Mouse (Mus musculus) hindbrain, embryonic 13.5 days (tissue): ENCODE measurements around the gene Slc11a1. TPM values are rescaled to one million over a fixed set of nuclear protein-coding genes. Genes with fewer than 3 reads are reported as not detected.
"Not testable (repeated sequence)": the region's sequence is repeated elsewhere in the genome, so short reads cannot be mapped to it uniquely, and the experiment has no call there.

Experiments used
- ATAC-seq: fragments of 200-750 bp; cut with Nextera tagmentation; 2 replicates; pipeline ENCODE4 v1.8.0; 2017; ENCODE audit warnings: moderate TSS enrichment; ENCODE audit not compliant: low FRiP score
- H3K27ac ChIP-seq: fragments of 300-500 bp; sonication (generic); 2 replicates; pipeline ENCODE4 v1.5.1; 2015; ENCODE audit warnings: inconsistent platforms, mild to moderate bottlenecking, moderate library complexity
- H3K27me3 ChIP-seq: fragments of 300-500 bp; sonication (generic); 2 replicates; pipeline ENCODE4 v1.6.1; 2015; ENCODE audit warnings: mild to moderate bottlenecking, inconsistent platforms
- H3K36me3 ChIP-seq: fragments of 300-500 bp; sonication (generic); 2 replicates; pipeline ENCODE4 v1.6.1; 2015; ENCODE audit warnings: mild to moderate bottlenecking, inconsistent platforms
- H3K4me1 ChIP-seq: fragments of 300-500 bp; sonication (generic); replicated peaks from 2 replicates; pipeline ENCODE4 v1.6.1; 2015; ENCODE audit warnings: inconsistent platforms
- H3K4me2 ChIP-seq: fragments of 300-500 bp; sonication (generic); 2 replicates; pipeline ENCODE4 v1.6.1; 2015; ENCODE audit warnings: inconsistent platforms, mild to moderate bottlenecking, moderate library complexity
- H3K4me3 ChIP-seq: fragments of 300-500 bp; sonication (generic); 2 replicates; pipeline ENCODE4 v1.5.1; 2015; ENCODE audit warnings: mild to moderate bottlenecking, inconsistent platforms
- H3K9ac ChIP-seq: fragments of 300-500 bp; sonication (generic); 2 replicates; pipeline ENCODE4 v1.6.1; 2015; ENCODE audit warnings: mild to moderate bottlenecking, inconsistent platforms
- H3K9me3 ChIP-seq: fragments of 300-500 bp; sonication (generic); 2 replicates; pipeline ENCODE4 v1.6.1; 2016; ENCODE audit warnings: inconsistent platforms
- WGBS: fragments of 180-500 bp; shearing (Covaris S2); methylation state at CpG from one replicate; pipeline ENCODE4 v1.1.7; 2015; 5-methylcytosine and 5-hydroxymethylcytosine counted together
- polyA plus RNA-seq: library from polyadenylated mRNA; unstranded; fragments of >200 nt; fragmentation: Nextera tagmentation; extraction: Ambion mirVana; gene quantifications from 2 replicates; pipeline ENCODE4 v1.2.1, GENCODE M21; 2015

Gene Slc11a1
- 2.4 and 2.5 TPM in 2 replicates for polyA plus RNA-seq

DNA sequence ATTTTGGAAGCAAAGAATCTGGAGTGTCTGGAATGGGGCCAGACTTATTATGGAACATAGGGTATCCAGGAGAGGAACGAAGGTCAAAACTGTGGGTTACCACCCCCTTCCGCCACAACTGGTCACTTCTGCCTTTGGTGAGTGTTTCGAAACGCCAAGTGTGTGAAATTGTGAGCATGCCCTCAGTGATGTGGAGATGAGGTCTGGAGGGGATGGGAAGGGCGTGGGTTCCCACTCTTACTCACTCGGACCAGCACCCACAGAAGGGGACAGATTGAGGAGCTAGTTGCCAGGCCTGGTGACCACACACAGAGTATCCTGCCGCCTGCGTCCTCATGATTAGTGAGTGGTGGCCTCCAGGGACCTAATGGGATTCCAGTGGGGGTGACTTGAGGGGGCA, at the start of gene Slc11a1:
Slc11a1 (plus strand) TSS at position 216 of the 400 bp plus-strand sequence.
- no peaks in the 10 kb centered on the region for H3K36me3 ChIP-seq
- no peaks in the 10 kb centered on the region for H3K9me3 ChIP-seq
- no peaks in the 10 kb centered on the region; the same call in 1 of the 2 replicates for H3K4me1 ChIP-seq
- H3K27me3 ChIP-seq = 0 out of 2 replicates have a peak, but pooled peaks cover 3% of the 10 kb centered on the region
- ATAC-seq = no peak
- no peak within 1 kb of the TSS for H3K4me3 ChIP-seq
- H3K27ac ChIP-seq = no peak within 1 kb of the TSS; the same call in 1 of the 2 replicates
- H3K4me2 ChIP-seq = no peak within 1 kb of the TSS
- WGBS = 75% methylated on average over 8 of the region's 8 CpGs
- H3K9ac ChIP-seq = no peak within 1 kb of the TSS

- Histone ChIP-seq H3K4me1 (peaks cover 18% of the 10 kb centered on the region; the same call in 1 of the 2 replicates), H3K36me3 (peaks cover 10% of the 10 kb centered on the region)
- H3K4me2 ChIP-seq, H3K27me3 ChIP-seq, H3K4me3 ChIP-seq, H3K9ac ChIP-seq, H3K9me3 ChIP-seq, H3K27ac ChIP-seq, ATAC-seq: not testable (repeated sequence)
- 65% methylated on average over 2 of the region's 2 CpGs for WGBS
Observed at GRCm38 (mm10) chr1:74326916-74327315, 48.1 kb upstream of the Slc11a1 start.

DNA sequence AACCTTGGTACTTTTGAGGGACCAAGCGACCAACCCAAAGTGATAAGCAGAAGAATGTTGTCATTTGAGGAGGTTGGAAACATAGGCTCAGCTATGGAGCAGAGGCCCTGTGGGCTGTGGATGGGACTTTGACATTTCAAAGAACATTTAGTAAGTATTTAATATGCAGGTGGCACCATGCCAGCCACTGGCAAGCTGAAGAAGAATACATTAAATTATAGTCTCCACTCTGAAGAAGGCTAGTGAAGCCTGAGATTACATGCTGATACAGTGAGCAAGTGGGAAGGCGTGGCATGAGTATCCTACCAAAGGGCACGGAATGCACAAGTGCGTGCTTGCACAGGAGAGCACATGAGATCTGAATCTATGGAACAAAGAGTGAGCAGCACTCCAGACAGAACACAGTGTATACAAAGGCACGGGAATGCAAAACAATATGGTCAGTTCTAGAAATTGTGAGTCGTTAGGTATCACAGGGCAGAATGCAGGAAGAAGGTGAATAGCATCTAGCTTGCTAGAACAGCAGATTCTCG, 45.0 kb upstream of the Slc11a1 start:
- no peaks in the 10 kb centered on the region for H3K27me3 ChIP-seq
- no peak for ATAC-seq
- H3K4me2 ChIP-seq = no peak overlapping the region
- peaks cover 34% of the 10 kb centered on the region for H3K4me1 ChIP-seq
- no peaks in the 10 kb centered on the region for H3K9me3 ChIP-seq
- H3K9ac ChIP-seq = no peak overlapping the region
- H3K4me3 ChIP-seq = no peak overlapping the region
- WGBS = 86% methylated on average over 7 of the region's 7 CpGs
- H3K36me3 ChIP-seq = peaks cover 10% of the 10 kb centered on the region
- no peak overlapping the region for H3K27ac ChIP-seq

DNA sequence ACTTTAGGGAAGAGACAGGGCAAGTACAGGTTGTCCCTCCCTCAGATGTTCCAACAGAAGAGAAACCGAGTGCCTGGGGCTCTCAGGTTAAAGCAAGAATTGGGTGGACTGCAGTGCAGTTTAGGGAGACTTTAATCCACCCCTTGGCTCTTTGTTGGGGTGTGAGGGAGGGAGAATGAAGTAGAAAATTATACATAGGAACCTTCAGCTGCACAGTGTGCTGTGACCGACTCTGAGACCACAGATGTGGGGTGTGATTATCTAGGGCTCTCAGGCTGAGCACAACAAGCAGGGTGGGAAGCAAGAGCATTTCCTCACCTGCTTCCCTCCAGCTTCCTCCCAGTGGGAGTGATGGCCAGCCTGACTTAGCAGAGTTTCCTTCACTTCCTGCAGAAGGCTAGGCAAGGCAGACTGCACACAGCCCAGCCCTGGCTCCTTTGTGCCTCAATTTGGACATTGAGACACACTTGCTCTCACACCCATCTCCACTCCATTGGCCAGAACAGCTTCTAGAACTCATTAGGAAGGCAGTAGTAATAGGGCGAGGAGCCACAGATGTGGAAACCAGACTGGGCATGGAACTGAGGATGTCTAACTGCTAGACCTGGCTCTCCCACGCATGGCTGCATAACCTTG, 43.8 kb upstream of the Slc11a1 start:
- 87% methylated on average over 4 of the region's 4 CpGs for WGBS
- Histone ChIP-seq H3K4me2 (no peak overlapping the region), H3K36me3 (peaks cover 10% of the 10 kb centered on the region), H3K4me1 (peaks cover 40% of the 10 kb centered on the region), H3K27ac (peak overlapping the region; percentile 80; the same call in 1 of the 2 replicates), H3K9me3 (no peaks in the 10 kb centered on the region), H3K4me3 (no peak overlapping the region), H3K9ac (no peak overlapping the region; the same call in 1 of the 2 replicates), H3K27me3 (no peaks in the 10 kb centered on the region)
- no peak for ATAC-seq

DNA sequence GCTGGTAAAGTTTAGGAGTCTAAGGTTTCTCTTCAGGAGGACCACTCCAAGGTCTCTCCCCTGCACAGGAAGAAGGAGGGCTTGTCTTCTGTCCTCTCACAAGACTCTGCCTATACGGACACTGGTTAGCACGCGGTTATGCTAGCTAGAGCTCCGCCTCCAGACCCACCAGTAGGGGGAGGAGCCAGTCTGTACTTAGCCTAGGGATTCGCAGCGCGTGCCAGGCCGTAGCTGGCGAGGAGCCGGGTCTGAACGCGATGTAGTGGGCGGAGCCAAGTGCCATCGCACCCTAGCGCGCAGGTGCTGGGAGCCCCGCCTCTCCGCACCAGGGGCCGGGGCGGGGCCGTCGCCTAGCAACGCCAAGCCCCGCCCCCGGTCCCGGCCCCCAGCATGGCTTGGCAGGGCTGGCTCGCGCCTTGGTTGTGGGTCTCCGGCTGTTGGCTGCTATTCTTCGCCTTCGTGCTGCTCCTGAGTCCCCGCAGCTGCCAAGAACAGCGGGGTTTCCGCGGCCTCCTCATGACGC, 42.7 kb upstream of the Slc11a1 start:
- 0% methylated on average over 36 of the region's 36 CpGs for WGBS
- peak overlapping the region; percentile 51 for H3K4me3 ChIP-seq
- H3K4me2 ChIP-seq = peak overlapping the region; percentile 78
- no peaks in the 10 kb centered on the region for H3K9me3 ChIP-seq
- H3K27me3 ChIP-seq = no peaks in the 10 kb centered on the region
- ATAC-seq = peak; percentile 98
- peak overlapping the region; percentile 72 for H3K9ac ChIP-seq
- peak overlapping the region; percentile 87 for H3K27ac ChIP-seq
- H3K36me3 ChIP-seq = peaks cover 10% of the 10 kb centered on the region
- H3K4me1 ChIP-seq = peaks cover 44% of the 10 kb centered on the region

- H3K4me2 ChIP-seq = peak overlapping the region; percentile 78
- 0 out of 2 replicates have a peak, but pooled peaks have one; percentile 4 for ATAC-seq
- H3K27me3 ChIP-seq = no peaks in the 10 kb centered on the region
- peaks cover 5% of the 10 kb centered on the region for H3K36me3 ChIP-seq
- H3K4me3 ChIP-seq = peak overlapping the region; percentile 51
- peak overlapping the region; percentile 72 for H3K9ac ChIP-seq
- 5% methylated on average over 9 of the region's 9 CpGs for WGBS
- peaks cover 47% of the 10 kb centered on the region for H3K4me1 ChIP-seq
- H3K27ac ChIP-seq = peak overlapping the region; percentile 87
- no peaks in the 10 kb centered on the region for H3K9me3 ChIP-seq
Observed at GRCm38 (mm10) chr1:74332930-74333329, 42.1 kb upstream of the Slc11a1 start.

GRCm38 (mm10) chr1:74334607-74335006, 40.4 kb upstream of the Slc11a1 start:
- Histone ChIP-seq H3K27ac (no peak overlapping the region), H3K4me3 (no peak overlapping the region), H3K27me3 (no peaks in the 10 kb centered on the region), H3K4me2 (no peak overlapping the region), H3K9me3 (no peaks in the 10 kb centered on the region), H3K36me3 (no peaks in the 10 kb centered on the region), H3K9ac (no peak overlapping the region), H3K4me1 (peaks cover 51% of the 10 kb centered on the region)
- 80% methylated on average over 3 of the region's 3 CpGs for WGBS
- no peak for ATAC-seq

DNA sequence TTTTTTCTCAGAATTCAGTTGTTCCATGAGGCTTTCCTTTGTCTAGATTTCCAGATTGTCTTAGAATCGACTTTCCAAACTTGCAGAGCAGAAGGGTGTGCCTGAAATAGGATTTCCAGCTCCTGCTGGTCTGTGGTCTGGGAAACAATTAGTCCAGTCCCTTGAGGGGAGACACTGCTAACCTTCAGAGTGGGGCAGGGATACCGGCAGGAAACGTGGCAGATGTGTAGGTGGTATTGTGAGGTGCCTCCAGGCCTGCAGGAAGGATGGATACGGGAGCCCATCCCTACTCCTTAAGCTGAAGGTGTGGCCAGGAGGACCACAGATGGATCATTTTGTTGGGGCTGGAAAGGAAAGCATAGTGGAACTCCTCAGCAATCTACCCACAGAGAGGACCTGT, 40.0 kb upstream of the Slc11a1 start:
- no peak for ATAC-seq
- Histone ChIP-seq H3K9me3 (no peaks in the 10 kb centered on the region), H3K4me2 (no peak overlapping the region), H3K9ac (no peak overlapping the region), H3K27ac (no peak overlapping the region), H3K27me3 (no peaks in the 10 kb centered on the region), H3K4me1 (peaks cover 47% of the 10 kb centered on the region), H3K36me3 (no peaks in the 10 kb centered on the region), H3K4me3 (no peak overlapping the region)
- WGBS = 64% methylated on average over 4 of the region's 4 CpGs

GRCm38 (mm10) chr1:74335436-74336170, 39.4 kb upstream of the Slc11a1 start:
- no peaks in the 10 kb centered on the region for H3K27me3 ChIP-seq
- ATAC-seq = no peak
- WGBS = 74% methylated on average over 6 of the region's 6 CpGs
- no peaks in the 10 kb centered on the region for H3K9me3 ChIP-seq
- no peak overlapping the region for H3K9ac ChIP-seq
- no peak overlapping the region for H3K4me3 ChIP-seq
- H3K36me3 ChIP-seq = no peaks in the 10 kb centered on the region
- no peak overlapping the region for H3K4me2 ChIP-seq
- H3K27ac ChIP-seq = no peak overlapping the region
- peaks cover 43% of the 10 kb centered on the region for H3K4me1 ChIP-seq

DNA sequence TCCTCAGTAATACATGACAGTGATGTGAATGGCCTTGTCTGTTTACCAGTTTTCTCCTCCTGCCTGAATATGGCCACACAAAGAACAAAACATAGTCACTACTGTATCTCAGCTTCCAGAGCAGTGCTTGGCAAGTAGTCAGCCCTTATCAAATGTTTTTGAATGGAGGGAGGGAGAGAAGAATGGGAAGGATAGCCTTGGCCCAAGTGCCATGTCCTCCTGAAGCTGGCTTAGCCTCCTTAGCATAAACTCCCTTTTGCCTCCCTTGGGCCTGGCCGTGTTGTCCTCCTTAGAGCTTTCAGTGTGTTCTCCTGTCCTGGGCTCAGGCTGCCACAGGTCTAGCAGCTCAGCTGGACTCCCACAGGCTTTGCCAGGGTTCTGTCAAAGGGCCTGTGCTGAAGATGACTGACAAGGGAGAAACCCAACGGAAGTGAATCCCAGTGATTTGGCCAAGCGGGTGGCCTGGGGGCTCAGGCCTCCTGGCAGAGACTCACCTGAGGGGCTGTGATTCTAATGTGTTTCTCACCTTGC, 37.7 kb upstream of the Slc11a1 start:
- ATAC-seq = no peak
- H3K27me3 ChIP-seq = no peaks in the 10 kb centered on the region
- WGBS = 84% methylated on average over 3 of the region's 3 CpGs
- no peak overlapping the region for H3K4me3 ChIP-seq
- peaks cover 32% of the 10 kb centered on the region for H3K4me1 ChIP-seq
- H3K9me3 ChIP-seq = no peaks in the 10 kb centered on the region
- no peak overlapping the region for H3K4me2 ChIP-seq
- H3K27ac ChIP-seq = no peak overlapping the region
- no peaks in the 10 kb centered on the region for H3K36me3 ChIP-seq
- H3K9ac ChIP-seq = no peak overlapping the region

DNA sequence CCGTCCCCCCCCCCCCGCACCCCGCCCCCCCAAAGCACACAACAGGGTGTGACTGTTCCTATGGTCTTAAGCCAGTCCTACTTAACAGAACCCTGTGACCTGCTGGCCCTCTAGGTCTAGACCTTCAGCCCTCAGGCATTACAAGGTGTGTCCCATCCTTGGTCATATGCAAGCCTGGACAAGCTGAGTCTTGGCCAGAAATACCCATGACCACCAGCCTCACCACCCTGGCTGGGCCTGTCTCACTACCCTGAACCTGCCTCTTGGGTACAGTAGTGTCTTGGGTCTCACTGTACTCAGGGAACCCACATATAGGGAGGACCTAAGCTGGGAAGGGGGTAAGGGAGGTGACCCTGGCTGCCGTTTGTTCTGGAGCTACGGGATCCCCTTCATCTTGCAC, 37.0 kb upstream of the Slc11a1 start:
- Histone ChIP-seq H3K9me3 (no peaks in the 10 kb centered on the region), H3K27me3 (no peaks in the 10 kb centered on the region), H3K4me2 (no peak overlapping the region), H3K9ac (no peak overlapping the region), H3K4me1 (peaks cover 31% of the 10 kb centered on the region), H3K36me3 (no peaks in the 10 kb centered on the region), H3K27ac (no peak overlapping the region), H3K4me3 (no peak overlapping the region)
- WGBS = 88% methylated on average over 5 of the region's 5 CpGs
- ATAC-seq = no peak

DNA sequence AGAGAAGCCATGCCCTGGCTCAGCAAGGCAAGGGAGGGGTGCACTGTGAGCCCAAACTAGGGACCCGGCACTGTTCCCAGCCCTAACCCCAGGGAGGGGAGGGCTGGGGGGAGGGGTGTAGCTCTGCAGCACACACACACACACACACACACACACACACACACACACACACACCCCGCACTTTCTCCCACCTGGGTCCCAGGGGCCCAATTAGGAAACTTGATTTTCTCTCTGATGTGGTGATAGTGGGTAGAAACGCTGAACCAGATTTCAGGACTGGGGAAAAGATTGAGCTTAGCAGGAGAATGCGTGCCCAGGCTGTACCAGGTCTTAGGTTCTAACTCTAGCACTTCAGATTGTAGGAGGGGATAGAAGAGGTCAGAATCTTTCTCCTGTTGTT, 36.4 kb upstream of the Slc11a1 start:
- H3K27me3 ChIP-seq = no peaks in the 10 kb centered on the region
- peaks cover 31% of the 10 kb centered on the region for H3K4me1 ChIP-seq
- no peak overlapping the region for H3K9ac ChIP-seq
- no peaks in the 10 kb centered on the region for H3K9me3 ChIP-seq
- 81% methylated on average over 4 of the region's 4 CpGs for WGBS
- ATAC-seq = no peak
- H3K4me3 ChIP-seq = no peak overlapping the region
- H3K27ac ChIP-seq = no peak overlapping the region
- H3K4me2 ChIP-seq = no peak overlapping the region
- no peaks in the 10 kb centered on the region for H3K36me3 ChIP-seq
